Mouse (Mus musculus): ENCODE data around the gene Eif5a.
"Not testable (repeated sequence)": the region's sequence is repeated elsewhere in the genome, so short reads cannot be mapped to it uniquely, and the experiment has no call there.

Gene Eif5a

DNA sequence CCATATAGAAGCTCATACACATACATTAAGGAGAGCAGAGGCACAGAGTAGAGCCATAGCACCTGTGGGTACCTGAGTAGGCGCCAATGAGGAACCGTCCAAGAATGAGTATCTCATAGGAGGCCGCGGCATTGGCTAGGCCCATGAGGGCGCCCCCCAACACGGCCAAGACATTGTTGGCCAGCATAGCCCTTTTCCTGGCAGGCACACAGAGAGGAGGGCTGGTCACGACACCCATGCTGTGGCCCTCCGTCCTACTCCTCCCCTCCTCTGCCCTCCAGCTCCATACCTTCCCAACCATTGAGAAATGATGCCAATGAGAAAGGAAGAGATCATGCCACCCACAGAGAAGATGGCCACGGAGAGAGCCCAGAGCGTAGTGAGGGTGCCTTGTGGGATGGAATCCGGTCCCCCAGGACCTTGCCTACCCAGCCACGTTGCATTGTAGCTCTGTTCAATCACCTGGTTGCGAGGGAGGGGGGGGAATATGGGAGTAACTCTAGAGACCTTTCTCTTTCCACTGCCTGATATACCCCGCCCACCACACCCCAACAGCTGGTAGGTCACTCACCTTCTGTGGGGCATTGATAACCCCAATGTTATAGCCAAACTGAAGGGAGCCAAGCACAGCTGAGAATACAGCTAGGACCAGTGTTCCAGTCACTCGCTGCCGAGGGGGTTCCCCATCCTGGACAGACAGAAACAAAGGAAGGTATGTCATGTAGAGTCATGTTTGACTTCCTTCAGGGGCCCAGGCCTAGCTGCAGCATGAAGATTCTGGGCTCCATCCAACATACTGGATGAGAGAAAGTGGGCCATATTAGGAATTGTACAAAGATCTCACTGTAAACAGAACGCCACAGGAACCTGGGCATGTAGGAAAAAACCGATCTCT lies 24.5 kb upstream of the Eif5a start:
- no peak for DNase-seq (ENCODE audit: low spot score)

DNA sequence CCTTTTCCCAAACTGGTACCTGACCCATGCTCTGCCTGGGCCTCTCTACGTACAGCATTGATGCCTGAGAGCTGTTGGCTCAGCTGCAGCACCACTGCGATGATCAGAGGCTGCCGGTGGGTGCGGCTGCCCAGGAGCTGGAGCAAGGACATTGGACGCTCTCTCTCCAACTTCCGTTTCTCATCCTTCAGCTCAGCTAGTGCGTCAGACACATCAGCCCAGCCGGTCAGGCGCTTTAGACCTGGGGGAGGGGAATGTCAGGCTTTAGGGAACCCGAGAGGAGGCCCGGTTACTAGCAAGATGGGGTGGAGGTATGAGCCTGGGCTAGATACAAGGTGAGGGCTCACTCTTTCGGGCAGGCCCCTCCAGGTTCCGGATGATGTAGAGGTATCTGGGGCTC lies 23.5 kb upstream of the Eif5a start:
- no peak for DNase-seq (ENCODE audit: low spot score)

DNA sequence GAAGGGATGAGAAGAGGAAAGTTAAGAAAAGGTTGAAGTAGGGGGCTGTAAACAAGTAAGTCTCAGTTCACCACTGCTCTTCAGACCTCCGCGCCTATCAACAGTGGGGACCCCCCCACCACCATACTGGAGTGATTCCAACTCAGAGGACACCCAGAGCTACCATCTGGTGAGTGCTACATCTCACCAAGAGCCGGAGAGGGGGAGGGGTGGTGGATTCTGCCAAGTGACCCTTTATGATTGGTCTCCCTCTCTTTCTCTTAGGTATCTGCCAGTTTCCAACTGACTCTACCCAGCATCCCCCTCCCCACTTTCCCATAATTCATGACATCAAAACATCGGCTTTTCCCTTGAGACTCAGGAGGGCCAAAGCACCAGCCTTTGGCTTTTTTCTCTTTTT lies 19.2 kb upstream of the Eif5a start:
- DNase-seq (ENCODE audit: low spot score): no peak

DNA sequence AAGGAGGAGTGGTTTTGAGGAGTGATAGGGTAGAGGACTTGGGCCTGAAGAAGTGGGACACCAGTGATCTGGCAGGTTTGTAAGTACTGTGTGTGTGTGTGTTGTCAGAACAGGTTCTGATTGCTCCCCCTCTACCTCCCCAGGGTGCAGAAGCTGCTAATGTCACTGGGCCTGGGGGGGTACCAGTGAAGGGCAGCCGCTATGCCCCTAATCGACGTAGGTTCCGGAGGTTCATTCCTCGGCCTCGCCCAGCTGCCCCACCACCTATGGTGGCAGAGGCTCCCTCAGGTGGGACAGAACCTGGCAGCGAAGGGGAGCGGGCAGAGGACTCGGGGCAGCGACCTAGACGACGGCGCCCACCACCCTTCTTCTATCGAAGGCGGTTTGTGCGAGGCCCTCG lies 18.0 kb upstream of the Eif5a start:
- DNase-seq (ENCODE audit: low spot score): no peak

DNA sequence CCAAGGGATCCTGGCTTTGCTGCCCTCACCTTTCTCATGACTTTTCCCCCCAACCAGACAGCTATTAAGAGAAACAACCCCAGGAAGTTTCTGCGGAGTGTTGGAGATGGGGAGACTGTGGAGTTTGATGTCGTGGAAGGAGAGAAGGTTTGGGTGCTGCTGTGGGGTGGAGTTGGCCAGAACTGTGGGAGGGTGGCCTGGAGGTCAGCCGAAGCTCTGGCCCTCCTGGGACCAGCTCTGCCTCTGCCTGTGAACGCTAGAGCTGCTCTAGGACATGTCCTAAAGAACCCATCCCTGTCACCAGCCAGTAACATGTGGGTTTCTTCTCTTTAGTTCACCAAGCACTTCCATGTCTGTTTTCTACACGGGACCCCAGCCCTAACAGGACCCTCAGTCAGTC lies 17.4 kb upstream of the Eif5a start:
- DNase-seq (ENCODE audit: low spot score): no peak

DNA sequence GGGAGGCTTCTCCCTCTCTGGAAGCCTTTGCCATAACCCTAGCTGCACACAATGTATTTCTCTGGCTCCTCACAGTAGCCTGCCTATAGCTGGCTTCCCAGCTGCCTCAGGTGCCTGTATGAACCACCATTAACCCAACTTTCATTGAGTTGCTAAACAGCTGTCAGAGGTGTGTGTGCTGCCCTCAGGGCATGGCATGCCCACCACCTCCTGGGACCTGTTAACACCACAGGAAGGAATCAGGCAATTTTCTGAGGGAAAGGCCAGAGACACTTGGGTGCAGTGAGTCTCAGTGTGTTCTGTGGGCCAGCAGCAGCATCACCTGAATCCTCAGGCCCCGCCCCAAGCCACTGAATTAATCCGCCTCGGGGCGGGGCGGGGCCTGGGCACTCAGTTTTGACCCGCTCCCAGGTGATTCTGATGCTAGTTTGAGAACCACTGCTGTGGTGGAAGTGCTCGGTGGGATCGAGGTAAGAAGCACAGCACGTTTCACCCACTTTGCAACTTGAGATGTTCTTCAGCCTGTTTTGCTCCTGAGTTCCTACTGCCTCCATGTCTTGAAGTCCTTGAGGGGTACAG lies 16.7 kb upstream of the Eif5a start:
- DNase-seq (ENCODE audit: low spot score): no peak

DNA sequence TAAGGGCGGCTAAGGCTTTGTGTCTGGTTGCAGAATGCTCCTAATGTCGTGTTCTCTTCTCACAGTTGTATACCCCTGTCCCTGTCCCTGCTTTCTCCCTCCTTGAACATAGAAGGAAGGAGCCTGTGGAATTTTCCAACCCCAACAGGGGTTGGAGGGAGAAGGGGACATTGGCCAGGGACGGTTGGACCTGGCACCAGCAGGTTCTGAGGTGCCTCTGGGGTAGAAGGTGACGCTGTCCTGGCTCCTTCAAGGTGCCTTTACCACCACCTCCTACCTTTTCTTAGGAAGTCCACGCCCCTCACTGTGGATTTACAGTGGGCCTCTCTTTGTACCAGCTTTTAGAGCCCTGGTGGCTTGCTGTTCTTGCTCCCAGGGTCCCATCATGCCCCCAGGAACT lies 16.1 kb upstream of the Eif5a start:
- DNase-seq (ENCODE audit: low spot score): no peak

DNA sequence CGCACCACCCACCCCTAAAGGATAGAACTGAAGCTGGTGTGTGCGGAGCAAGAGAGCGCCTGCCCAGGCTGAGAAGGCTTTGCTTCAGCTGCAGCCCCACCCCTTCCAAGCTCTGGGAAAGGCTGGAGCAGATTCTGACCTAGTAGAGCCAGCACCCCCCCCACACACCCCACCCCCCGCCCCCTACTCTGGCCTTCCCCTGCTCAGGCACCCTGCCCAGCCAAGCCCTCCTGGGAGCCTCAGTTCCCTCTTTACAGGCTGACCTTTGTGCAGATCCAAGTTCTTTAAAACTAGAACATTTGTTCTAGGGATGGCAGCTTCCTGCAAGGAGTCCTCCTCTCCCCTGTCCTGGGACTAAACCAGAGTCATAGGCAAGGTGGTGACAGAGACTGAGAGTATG lies 15.6 kb upstream of the Eif5a start:
- no peak for DNase-seq (ENCODE audit: low spot score)

DNA sequence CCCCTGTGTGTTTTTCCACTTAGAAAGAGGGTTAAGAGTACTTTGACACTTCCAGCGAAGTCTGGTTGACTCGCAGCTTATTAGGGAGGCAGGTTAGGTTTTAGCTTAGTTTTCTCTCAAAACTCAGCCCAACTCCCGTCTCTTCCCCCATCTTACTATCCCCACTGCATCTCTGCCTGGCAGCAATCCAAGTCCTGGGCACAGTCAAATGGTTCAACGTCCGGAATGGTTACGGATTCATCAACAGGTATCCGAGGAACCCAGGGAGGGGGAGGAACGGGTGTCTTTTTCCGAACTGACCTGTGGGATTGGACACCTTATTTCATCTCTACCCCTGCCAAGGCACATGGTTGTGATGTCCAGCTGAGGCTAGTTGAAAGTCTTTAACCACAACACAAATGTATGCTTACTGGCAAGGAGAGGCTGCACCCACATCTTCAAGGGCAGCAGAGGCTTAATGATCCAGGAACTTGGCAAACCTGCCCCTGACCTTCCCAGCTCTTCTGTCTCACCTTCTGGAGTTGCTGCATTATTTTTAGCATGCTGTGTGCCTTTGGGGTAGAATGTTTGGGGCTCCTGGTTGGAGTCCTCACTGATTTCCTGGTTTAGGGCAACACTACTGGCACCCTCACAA lies 15.1 kb upstream of the Eif5a start:
- DNase-seq (ENCODE audit: low spot score): no peak

DNA sequence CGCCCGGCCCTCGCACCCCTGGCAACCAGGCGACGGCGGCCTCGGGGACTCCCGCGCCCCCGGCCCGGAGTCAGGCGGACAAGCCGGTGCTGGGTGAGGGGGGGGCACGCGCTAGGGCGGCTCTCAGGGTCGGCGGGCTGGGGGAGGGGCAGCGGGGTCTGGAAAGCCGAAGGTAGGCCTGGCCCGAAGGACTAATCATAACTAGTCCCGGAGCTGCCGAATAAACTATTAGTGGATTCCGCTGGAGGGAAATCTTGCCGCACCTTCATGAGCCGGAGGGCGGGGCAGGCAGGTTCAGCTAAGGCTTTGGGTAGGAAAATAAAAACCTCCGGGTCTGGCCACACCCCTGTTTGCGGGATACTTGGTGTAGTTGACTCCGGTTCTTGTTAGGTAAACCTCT lies 14.4 kb upstream of the Eif5a start:
- peak; percentile 35 for DNase-seq (ENCODE audit: low spot score)

DNA sequence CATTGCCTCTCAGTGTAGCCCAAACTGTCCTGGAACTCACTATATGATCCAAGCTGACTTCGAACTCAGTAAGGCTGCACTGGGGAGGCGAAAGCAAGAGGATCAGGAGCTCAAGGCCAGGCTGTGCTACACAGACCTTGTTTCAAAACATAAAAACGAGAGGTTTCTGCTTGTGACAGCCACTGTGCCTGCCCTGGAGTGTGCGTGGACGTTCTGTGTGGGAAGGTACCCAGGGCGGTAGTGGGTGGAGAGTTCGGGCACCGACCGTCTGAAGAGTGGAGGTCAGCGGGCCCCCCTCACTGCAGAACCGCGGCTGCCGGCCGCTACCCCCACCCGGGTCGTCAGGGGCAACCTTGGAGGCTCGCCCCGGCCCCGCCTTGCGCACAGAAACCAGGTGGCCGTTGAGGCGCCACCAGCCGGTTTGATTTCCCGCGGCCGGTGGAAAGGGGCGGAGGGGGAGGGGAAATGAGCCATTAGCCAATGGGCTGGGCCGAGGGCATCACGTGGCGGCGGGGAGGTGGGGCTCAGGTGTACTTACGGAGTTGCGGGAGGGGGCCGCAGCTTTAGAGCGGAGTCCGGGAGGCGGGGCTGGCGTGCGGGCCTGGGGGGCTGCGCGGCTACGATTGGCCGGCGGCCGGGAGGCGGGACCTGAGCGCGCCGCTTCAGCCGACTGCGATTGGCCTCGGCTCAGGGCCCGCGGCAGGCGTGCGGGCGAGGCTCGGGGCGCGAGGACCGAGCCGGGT lies 13.6 kb upstream of the Eif5a start, which contains the start of gene Ybx2:
TSS of gene Ybx2 (plus strand) at position 660 of the 743 bp plus-strand sequence.
- DNase-seq (ENCODE audit: low spot score): peak; percentile 94

DNA sequence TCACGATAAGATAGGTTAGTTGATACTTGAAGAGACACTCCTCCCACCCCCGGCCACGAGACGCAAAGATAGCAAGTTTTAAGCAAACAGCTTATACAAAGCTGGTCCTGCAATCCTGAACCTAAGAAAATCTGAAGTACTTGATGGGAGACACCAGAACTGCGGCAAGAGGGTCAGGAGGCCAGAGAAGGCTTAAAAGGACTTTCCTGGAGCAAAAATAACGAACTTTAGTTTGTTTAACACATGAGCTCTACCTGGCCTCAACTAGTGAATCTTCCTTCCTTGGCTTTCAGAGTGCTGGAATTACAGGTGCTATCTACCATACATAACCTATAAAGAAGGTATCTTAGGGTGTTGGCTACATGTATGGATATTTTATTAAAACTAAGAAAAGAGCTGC lies 12.9 kb upstream of the Eif5a start:
- no peak for DNase-seq (ENCODE audit: low spot score)

DNA sequence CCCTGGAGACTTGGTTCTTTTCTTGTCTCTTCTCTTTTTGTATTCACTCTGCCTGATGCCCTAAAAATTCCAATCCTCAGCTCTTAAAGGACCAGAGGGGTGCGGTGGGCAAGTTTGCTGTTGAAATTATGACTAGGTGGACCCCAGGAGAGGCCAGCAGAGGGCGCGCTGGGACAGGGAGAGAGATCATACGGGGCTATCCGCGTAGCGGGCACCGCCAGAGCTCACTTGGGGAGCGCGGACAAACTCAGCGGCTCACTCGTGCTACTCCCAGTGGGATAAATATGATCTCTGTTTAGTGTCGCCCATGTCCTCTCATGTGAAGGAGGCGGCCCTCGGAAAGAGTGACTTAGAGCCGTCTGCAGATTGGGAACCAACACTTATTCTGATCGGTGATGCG lies 12.4 kb upstream of the Eif5a start:
- peak; percentile 96 for DNase-seq (ENCODE audit: low spot score)

DNA sequence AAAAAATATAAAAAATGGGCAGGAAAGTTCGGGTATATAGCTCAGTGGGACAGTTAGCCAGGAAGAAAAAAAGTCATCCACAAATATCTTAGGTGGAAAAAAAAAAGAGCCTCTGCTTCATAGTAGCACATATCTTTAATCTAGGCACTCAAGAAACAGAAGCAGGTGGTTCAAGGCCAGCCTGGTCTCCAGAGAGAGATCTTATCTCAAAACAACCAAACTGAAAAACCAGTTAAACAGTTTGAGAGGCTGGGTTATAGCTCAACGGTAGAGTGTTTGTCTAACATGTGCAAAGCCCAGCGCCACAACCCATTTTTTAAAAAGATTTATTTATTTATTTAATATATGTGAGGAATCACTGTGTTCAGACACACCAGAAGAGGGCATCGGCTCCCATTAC lies 11.3 kb upstream of the Eif5a start:
- no peak for DNase-seq (ENCODE audit: low spot score)

DNA sequence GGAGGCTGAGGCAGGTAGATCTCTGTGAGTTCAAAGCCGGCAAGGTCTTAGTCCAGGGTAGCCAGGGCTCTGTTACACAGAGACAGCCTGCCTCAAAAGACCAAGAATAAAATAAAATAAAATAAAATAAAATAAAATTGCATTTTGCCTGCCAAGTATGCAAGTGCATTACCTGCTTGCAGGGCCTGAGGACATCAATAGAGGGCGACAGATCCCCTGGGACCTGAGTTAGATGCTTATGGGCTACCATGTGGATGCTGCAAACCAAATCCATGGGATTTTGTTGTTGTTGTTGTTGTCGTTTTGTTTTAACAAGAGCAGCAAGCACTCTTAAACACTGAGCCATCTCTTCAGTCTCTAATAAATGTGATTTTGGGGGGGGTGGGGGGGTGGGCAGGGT lies 10.5 kb upstream of the Eif5a start:
- no peak for DNase-seq (ENCODE audit: low spot score)

DNA sequence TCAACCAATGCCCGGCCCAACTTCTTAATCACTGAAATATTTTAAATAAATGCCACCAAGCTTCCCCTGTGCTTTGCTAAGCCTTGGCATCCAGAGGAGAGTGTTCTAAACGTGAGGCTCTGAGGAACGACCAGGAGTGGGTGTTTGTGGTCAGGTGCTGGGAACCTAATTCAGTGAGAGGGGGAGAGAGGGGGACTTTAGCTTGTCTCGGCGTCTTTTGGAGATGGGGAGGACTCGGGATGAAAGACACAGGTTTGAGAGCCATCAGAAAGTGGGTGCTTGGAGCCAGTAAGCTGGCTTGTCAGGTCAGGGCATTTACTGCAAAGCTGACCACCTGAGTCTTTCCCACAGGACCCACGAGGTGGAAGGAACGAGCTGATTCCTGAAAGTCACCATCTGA lies 10.0 kb upstream of the Eif5a start:
- DNase-seq (ENCODE audit: low spot score): no peak

DNA sequence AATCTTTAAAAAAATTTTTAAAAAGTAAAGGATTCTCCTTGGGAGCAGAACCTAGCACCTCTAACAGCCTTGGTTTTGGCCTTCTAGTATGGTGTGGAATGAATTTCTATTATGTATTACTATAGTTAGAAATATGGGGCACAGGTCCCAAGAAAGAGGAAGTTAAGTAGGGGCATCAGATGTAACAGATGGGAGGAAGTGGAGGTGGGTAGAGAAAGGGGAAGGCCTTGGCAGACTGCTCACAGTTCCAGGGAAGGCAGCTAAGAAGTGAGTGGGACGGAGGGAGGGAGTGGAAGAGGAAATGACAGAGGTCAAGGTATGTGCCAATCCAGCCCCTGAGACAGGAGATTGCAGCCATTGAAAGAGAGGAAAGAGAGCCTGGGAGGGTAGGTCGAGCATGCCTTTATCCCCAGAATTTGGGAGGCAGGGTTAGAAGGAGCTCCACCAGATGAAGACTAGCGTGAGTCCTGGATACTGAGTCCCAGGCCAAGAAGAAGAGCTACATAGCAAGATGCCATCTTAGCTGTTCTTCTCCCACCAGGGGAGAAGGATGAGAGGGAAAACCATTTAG lies 9.3 kb upstream of the Eif5a start:
- no peak for DNase-seq (ENCODE audit: low spot score)

DNA sequence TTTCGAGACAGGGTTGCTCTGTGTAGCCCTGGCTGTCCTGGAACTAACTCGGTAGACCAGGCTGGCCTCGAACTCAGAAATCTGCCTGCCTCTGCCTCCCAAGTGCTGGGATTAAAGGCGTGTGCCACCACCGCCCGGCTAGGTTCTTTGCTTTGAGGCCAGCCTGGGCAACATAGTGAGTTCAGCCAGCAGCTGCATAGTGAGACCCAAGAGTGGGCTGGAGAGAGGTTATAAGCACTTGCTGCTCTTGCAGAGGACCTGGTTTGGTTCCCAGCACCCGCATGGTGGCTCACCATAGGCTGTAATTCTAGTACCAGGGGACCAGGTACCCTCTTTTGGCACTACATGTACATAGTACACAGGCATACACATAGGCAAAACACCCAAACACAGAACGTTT lies 8.4 kb upstream of the Eif5a start:
- DNase-seq (ENCODE audit: low spot score): not testable (repeated sequence)

DNA sequence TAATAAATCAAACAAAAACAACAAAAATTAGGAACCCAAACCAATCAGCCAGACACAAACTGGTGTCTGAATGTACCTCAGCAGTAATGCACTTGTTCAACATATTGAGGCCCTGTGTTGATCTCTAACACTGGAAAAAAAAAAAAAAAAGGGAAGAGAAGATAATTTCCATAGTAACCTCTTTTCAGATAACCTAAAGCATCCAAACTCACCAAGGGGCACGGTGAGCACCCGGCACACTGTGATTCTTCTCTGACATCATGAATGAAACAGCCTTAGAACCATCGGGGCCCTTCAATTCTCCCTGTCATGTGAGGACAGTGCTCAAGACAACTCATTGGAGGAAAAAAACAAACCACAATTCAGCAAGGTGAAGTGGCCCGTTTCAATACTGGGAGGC lies 8.0 kb upstream of the Eif5a start:
- no peak for DNase-seq (ENCODE audit: low spot score)

DNA sequence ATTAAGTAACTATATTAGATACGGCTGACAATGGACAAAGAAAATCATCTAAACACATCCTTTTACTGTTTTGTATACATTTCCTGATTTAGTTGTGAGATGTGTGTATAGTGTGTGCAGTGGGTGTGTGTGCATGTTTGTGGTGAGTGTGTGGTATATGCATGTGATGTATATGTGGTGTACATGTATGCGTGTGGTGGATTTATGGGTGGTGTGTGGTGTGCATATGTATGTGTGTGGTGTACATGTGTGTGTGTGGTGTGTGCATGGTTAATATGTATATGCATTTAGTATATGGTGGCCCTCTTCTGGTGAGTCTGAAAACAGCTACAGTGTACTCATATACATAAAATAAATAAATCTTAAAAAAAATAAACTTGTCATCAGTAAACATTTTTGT lies 5.7 kb upstream of the Eif5a start:
- DNase-seq (ENCODE audit: low spot score): no peak

DNA sequence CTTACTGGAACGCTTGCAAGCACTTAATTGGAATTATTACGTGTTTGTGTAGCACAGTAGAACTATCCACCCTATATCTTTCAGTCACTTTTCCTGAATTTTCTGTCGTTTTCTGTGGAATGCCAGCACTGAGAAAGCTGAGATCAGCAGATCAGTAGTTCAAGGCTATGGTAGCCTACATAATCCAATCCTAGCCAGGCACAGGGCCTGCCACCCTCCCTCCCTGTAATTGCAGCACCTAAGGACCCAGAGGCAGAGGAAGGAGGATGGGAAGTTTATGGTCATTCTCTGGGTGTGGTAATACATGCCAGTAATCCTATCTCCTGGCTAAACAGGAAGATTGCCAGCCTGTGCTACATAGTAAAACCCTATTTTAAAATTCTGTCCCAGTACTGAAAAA lies 1.0 kb upstream of the Eif5a start:
- DNase-seq (ENCODE audit: low spot score): no peak

DNA sequence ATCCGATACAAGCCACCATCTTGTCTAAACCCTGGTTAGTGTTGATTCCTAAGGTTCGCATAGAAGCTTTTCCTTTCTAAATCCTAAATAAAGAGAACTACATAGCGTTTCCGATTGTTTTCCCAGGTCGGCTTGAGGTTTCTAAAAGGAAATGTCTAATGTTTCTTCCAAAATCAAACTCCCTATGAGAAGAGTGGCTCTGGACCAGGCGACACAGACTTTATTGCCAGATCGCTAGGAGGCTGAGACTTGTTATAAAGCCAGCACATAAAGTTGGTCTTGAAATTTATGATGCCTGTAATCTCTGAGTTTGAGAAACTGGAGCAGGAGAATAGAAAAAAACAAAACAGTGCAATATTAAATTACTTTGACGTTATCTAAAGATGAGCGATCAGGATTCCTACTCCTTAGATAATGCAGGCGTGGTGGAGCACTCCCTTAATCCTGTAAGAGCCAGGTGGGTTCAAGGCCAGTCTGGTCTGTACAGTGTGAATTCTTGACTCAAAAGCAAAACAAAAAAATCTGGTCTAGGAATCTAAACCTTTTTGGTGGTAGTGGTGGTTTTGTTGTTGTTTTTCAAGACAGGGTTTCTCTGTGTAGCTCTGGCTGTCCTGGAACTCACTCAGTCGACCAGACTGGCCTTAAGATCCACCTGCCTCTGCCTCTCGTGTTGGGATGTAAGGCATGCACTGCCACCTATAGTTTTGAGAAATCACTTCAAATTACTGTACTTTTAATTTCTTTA lies 426 bp upstream of the Eif5a start:
- DNase-seq (ENCODE audit: low spot score): peak; percentile 52

Data from embryo, embryonic 10.5 days (tissue).